9 mouse cellular contexts compared by ENCODE assay signal in the genomic region with DNA sequence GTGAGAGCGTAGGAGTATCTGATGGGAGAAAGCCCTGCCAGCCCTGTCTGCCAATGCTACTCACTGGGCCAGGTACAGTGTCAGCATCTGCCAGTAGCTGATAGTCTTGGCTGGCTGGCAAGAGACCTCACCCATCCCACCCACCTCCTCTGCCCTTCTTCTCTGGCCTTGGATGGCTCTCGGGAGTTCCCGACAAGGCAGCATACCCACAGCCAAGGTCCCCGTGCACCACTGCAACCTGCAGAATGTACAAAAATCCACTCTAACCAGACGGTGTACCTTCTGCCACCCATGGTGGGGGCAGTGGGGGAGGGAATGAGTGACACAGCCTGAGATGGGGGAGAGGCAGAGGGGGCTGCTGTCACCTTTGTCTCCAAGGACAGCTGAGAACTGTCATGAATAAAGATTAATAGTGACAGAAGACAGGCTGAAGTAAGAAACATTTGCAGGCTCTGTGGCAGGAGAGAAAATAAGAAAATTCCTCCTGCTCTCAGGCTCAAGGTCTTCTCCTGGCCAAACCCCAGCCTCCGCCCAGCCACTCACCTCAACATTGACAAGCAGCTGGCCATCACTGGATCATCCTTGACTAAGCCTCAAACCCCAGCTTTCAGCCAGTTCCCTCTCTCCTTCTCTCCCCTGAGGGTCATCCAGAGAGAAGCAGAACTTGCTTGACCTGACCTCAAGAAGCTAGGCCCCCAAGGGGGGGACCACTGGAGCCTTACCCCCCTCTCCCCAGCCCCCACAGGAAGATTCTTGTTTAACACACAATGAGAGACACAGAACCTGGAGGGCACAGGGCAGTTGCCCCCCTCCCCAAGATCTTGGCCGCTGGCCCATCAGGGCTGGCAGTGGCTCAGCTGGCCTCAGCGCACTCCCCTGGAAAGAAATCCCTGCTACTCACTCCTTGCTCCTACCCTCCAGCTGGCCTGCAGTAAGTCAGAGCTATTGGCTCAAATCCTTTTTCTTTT.
DNase-seq lines count a peak whose midpoint lies in the region; ATAC-seq lines count a peak whose summit lies in the region.
"Had no signal": no experiment of that assay in that cellular context is flagged by ENCODE, and none has a peak within 500 bp of the region (broad histone marks: within the 10 kb centered on the region; RNA-seq: fewer than 3 reads in every experiment).

No protein-coding gene starts in this region.

- ATAC-seq in heart, embryonic 11.5 days (replicated peaks; ENCODE audit: insufficient number of reproducible peaks, low FRiP score, low TSS enrichment), result no peak
- ATAC-seq in midbrain, embryonic 16.5 days, result peak; percentile 70; the same call in 1 of the 2 replicates

- H3K27me3 ChIP-seq in heart, embryonic 11.5 days (ENCODE audit: control insufficient read depth, insufficient read depth, low read length), result peaks cover 10% of the 10 kb centered on the region; the same call in 1 of the 2 replicates
- peaks cover 13% of the 10 kb centered on the region for H3K27me3 ChIP-seq in midbrain, embryonic 16.5 days (ENCODE audit: control insufficient read depth, insufficient read depth, low read depth, low read length)

- no peak overlapping the region for H3K4me2 ChIP-seq in heart, embryonic 11.5 days
- H3K4me2 ChIP-seq in midbrain, embryonic 16.5 days (ENCODE audit: low read length), result no peak overlapping the region

- DNase-seq in heart, adult 9 months (ENCODE audit: low spot score in 2 of 2), result peak; percentile 50 to 62
- peak; percentile 57 for DNase-seq in brain, adult 2 months (ENCODE audit: low read depth, low spot score)
- peak; percentile 66 for DNase-seq in gastrocnemius, postnatal 10 days
- DNase-seq in kidney, adult 9 months, result peak; percentile 74
- DNase-seq in frontal cortex, postnatal 36 days (ENCODE audit: low spot score in 2 of 2), result no peak
- no peak for DNase-seq in left cerebral cortex, adult 11 months (ENCODE audit: low spot score)

- H3K27ac ChIP-seq in heart, embryonic 11.5 days (ENCODE audit: low read depth, low read length), result no peak overlapping the region
- no peak overlapping the region for H3K27ac ChIP-seq in midbrain, embryonic 16.5 days (ENCODE audit: low read length)
- H3K27ac ChIP-seq: macrophage had no signal

- 48% methylated on average over 8 of the region's 8 CpGs for WGBS in heart, embryonic 11.5 days (ENCODE audit: insufficient replicate concordance)
- 38% methylated on average over 8 of the region's 8 CpGs for WGBS in midbrain, embryonic 16.5 days

- H3K36me3 ChIP-seq in heart, embryonic 11.5 days (ENCODE audit: control insufficient read depth, insufficient read depth, low read length), result no peaks in the 10 kb centered on the region
- no peaks in the 10 kb centered on the region for H3K36me3 ChIP-seq in midbrain, embryonic 16.5 days (ENCODE audit: control insufficient read depth, insufficient read depth, low read length)

- no peaks in the 10 kb centered on the region for H3K9me3 ChIP-seq in heart, embryonic 11.5 days (replicated peaks; ENCODE audit: control insufficient read depth, low read length)
- H3K9me3 ChIP-seq in midbrain, embryonic 16.5 days (replicated peaks; ENCODE audit: control insufficient read depth, low read length, poor library complexity, severe bottlenecking), result no peaks in the 10 kb centered on the region

- no peak overlapping the region for H3K9ac ChIP-seq in heart, embryonic 11.5 days (ENCODE audit: low read depth, low read length)
- H3K9ac ChIP-seq in midbrain, embryonic 16.5 days (ENCODE audit: low read depth, low read length), result no peak overlapping the region

- peaks cover 13% of the 10 kb centered on the region for H3K4me1 ChIP-seq in heart, embryonic 11.5 days (ENCODE audit: control insufficient read depth, insufficient read depth, low read length)
- peaks cover 12% of the 10 kb centered on the region for H3K4me1 ChIP-seq in midbrain, embryonic 16.5 days (ENCODE audit: control insufficient read depth, insufficient read depth, low read length)

- H3K4me3 ChIP-seq in heart, embryonic 11.5 days (ENCODE audit: low read depth, low read length), result no peak overlapping the region
- H3K4me3 ChIP-seq in midbrain, embryonic 16.5 days (ENCODE audit: low read depth, low read length), result no peak overlapping the region

Comparison
In these comparisons a context has a peak if more than half of its experiments do, and no peak if none do; other contexts are left out.
1. DNase-seq: peak in heart, adult 9 months (2 of 2), brain, adult 2 months (single experiment), gastrocnemius, postnatal 10 days (single experiment) and kidney, adult 9 months (single experiment); none in frontal cortex, postnatal 36 days (0 of 2) and left cerebral cortex, adult 11 months (single experiment).